Mouse (Mus musculus) cortical plate, adult 2 months (tissue): Measurements from ENCODE around the gene Rapgef2.

Source experiments
- CTCF ChIP-seq: fragments of 200-500 bp; IDR thresholded peaks from 2 replicates; pipeline ENCODE4 v1.5.1; 2011; ENCODE audit warnings: mild to moderate bottlenecking, control low read depth, low read length; ENCODE audit not compliant: insufficient read depth; ENCODE audit errors: extremely low read depth
- POLR2A ChIP-seq: fragments of 200-500 bp; IDR thresholded peaks from 2 replicates; pipeline ENCODE4 v1.6.1; 2011; ENCODE audit warnings: mild to moderate bottlenecking, low read length, control low read depth; ENCODE audit not compliant: insufficient read depth; ENCODE audit errors: extremely low read depth

- peak; percentile 90 for TF ChIP-seq POLR2A
- no peak for TF ChIP-seq CTCF
Measured at GRCm38 (mm10) chr3:79287108-79287576, 825 bp upstream of the Rapgef2 start.
